Mouse (Mus musculus) left cerebral cortex, adult 8-10 months (tissue): Measurements from ENCODE around the gene Prss48. TPM values are rescaled to one million over a fixed set of nuclear protein-coding genes. Genes with fewer than 3 reads are reported as not detected.
"Not testable (repeated sequence)": the region's sequence is repeated elsewhere in the genome, so short reads cannot be mapped to it uniquely, and the experiment has no call there.

Experiments
- DNase-seq, 2 experiments: peaks; one replicate each; pipeline ENCODE4 v3.0.0; 2022; ENCODE audit warnings: low spot score in 2 of 2
- total RNA-seq, 4 experiments: library from RNA; stranded (reverse); gene quantifications; 2 replicates each; pipeline ENCODE4 v1.2.4; 2022

Prss48 gene
- total RNA-seq, 4 experiments from 2014 or later, result not detected

DNA sequence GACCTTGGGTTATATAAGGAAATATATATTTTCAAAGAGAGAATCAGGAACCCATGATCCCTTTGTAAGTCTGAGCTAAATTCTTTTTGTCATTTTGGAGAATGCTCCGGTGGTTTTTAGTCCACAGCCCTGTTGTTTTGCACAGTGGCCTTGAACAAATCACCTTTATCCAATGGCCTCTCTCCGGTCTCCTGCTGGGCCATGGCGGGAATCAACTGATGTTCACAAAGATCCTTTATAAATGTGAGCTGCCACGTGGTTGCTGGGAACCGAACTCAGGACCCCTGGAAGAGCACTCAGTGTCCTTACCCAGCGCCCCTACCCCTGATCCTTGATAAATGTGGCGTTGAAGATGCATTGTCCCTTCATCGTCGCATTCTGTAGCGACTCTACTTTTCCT is 2.5 kb upstream of the Prss48 start:
- no peak for DNase-seq

DNA sequence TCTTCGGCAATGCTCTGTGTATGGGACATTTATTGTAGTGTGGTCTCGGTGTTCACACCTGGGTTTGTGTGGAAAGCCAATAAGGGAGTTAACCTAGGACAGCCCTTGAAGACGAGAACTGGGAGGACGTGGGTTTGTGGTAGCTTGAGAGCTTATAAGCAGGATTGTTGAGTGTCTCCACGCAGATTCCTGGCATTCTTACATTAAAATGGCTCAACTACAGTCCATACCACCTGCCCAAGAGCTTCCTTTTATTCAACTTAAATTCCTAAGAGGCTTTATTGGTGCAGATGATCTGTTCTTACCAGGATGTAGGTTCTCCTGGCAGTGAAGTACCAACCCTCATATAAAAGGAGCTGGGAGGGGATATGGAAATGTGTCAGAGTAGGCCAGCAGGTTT is 649 bp upstream of the Prss48 start:
- DNase-seq, result no peak

DNA sequence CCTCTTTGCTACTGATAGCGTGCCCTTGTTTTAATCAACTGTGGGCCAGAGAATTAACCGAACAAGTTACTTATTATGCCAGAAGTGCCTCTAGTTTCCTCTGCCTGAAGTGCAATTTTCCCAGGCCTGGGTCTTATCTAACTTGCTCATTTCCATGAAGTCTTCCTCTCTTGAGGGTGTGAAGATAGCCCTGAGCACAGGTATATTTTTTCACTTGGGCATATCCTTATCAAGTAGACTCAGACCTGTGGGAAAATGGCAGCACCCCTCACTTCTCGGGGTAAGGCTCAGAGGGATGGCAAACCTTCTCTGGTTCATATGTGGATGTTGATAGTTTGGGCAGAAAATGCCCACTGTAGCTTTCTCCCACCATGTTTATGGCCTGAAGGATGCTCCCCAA is 1.0 kb downstream of the Prss48 start:
- DNase-seq, result no peak

DNA sequence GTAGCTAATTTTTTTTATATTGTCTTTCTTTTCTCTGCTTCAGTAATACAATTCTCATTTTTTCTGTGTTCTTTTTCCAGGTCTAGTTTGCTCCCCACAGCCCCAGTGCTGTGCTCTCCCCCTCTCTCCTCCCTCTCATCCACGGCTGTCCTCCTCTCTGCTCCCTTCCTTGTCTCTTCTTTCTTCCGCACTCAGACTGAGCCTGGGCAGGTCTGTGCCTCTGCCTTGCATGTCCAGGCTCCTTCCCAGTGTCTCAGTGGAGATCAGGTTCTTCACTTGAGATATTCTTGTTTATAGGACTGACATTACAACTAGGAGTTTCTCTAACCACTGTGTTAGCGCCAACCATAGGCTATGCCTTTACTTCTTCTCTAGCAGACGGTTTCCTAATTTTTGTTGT is 7.6 kb downstream of the Prss48 start:
- DNase-seq, result no peak

DNA sequence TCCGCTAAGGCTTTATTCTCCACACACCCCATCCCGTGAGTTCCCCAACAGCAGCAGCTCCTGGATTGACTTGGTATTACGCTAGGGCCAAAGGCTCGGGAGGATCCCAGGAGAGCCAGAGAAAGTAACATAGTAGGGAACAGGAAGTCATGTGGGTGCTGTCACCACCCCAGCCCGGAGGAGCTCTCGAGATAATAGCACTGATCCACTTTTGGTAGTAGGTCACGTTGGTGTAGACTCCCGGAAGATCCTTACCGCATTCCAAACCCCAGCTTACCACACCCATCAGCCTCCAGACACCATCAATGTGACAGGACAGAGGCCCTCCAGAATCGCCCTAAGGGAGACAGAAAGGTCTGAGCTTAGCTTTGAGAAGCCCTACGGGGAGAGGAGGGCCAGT is 8.5 kb downstream of the Prss48 start:
- no peak for DNase-seq

DNA sequence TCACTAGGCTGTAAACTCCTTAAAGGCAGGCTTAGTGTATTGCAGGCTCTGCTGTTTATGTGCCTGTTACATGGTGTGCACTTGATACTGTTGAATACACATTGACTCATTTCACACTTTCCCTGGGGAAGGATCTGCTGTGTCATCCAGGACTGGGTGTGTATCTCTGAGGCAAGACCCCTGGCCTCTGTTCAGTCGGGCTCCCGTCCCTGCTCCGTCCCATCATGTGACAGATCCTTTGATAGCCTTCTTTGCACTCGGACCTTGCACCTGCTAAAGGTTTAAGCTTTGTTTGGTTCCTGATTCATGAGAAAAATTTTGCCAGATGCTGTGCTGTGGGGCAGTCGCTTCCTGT is 10.5 kb downstream of the Prss48 start:
- DNase-seq, result no peak

DNA sequence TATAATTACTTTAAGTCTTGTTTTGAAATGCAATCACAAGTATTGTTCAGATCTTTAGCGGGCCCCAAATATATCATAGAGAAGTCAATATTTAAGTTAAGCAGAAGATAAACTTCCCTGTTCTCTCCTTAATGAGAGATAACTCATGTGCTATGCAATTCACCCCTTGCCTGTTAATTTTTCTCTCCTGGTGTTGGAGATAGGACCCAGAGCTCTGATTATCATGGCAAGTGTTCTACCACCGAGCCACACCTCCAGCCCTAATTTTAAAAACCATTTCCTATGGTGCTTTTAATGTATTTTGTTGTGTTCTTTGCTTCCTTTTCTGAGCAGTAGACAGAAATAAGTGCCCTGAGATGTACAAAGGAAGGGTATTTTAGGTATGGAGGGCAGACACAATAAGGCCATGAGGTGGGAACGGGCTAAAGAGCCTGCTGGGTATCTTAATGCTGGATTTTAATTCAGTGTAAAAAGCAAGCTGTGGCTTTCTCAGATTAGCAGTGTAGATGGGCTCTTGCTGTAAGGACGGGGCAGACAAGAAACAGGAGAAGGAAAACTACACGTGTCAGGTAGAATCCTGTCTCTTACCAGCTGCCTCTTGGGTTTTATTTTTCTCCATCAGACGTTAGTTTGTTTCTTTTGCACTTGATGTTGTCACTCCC is 11.0 kb downstream of the Prss48 start:
- DNase-seq, result no peak

DNA sequence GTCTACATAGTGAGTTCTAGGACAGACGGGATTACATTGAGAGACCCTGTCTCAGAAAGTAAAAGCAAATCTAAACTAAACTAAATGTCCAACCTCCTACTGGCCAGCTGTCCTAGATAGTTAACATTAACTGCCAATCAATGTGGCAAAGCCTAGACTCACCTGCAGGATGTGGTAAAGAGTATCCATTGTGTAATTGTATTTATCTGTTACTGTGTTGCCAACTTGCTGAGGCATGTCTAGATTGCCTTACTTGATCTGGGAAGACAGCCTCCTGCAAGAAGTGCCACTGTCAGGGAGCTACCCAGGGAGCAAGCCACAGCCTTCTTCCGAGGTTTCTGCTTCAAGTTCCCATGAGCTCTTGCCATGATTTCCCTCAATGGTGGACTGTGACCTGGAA is 15.1 kb downstream of the Prss48 start:
- DNase-seq, result no peak

DNA sequence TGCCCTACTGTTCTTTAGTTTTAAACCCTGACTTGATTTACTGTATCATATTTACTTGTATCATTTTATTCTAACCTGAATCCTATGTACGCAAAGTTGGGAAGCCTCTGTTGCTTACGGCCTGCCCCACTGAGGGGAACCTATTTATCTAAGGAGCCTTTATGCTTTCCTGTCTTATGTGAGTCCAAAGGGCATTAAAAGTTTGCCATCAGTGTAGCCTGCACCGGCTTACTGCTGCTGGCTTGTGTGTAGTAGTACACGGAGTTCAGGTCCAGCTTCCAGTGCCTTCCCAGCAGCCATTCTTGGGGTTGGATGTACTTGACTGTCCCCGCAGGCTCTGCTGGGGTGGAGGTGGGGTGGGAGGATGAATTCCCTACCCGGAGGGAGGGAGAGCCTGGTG is 17.8 kb downstream of the Prss48 start:
- DNase-seq, result no peak

DNA sequence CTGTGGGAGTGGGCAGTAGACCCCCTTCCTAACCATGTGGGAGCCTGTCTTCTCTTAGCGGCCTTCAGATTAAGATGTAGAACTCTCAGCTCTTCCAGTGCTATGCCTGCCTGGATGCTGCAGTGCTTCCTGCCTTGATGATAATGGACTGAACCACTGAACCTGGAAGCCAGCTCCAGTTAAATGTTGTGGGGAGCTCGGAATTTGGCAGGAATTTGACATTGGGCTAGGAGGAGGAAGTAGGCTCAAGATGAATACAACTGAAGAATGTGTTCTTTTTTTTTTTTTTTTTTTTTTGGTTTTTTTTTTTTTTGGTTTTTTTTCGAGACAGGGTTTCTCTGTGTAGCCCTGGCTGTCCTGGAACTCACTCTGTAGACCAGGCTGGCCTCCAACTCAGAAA is 20.5 kb downstream of the Prss48 start:
- not testable (repeated sequence) for DNase-seq

DNA sequence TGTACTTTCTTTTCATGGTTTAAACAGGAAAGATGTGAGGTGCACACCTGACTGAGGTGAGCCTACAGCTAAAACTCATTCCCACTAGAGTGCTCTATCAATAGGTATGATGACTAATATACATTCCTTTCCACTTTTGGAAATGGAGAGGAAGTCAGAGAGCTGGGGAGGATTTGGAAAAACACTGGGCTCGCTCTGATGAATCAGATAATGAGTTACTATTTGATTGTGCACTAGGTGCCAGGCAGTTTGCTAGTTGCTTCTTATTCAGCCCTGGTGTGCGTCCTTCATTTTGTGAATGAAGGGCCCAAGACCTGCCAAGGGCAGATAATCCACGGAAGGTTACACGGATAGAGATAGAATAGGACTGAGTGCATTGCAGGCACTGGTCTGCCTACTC is 22.3 kb downstream of the Prss48 start:
- DNase-seq, result no peak

DNA sequence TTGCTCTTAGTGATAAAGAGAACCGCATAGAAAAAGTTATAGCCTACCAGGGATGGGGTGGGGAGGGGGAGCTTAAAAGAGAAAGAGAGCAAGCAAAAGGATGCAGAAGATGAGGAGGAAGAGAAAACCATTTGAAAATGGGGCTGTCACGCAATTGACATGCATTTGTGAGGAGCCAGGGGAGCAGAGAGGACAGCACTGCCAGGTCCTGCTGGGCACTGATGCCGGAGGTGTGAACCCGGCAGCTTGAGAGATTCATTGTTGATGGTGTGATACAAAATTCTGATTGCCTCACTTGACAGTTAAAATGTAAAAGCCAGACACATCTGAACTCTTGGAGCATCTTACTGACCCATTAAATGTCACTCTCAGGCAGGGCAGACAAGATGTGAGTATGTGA is 27.8 kb downstream of the Prss48 start:
- DNase-seq, result no peak

DNA sequence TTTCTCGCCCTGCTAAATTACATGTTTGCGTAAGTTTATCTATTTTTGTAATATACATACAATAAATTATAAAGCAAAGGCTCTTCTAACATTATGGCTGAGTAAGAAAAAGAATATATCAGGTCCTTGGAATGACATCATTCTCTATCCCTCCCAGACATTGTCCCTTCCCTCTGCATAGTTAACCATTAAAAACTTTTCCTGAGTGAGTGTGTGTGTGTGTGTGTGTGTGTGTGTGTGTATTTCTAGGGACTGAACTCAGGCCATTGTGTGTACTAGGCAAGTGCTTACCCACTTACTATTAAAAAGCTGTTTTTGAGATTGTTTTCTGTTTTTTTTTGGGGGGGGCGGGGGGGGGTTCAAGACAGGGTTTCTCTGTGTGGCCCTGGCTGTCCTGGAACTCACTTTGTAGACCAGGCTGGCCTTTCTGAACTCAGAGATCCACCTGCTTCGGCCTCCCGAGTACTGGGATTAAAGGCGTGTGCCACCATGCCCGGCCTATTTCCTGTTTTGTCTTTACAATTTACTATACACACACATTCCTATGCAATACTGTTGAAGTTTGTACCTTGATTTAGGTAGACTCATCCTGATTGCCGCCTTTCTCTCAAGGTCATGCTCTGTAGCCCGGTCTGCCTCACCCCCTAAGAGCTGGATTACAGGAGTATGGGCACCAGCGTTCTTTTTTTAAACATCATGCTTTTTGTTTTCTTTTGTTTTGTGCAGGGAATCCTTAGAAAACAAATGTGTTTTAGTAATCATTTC is 28.7 kb downstream of the Prss48 start:
- DNase-seq, result no peak

DNA sequence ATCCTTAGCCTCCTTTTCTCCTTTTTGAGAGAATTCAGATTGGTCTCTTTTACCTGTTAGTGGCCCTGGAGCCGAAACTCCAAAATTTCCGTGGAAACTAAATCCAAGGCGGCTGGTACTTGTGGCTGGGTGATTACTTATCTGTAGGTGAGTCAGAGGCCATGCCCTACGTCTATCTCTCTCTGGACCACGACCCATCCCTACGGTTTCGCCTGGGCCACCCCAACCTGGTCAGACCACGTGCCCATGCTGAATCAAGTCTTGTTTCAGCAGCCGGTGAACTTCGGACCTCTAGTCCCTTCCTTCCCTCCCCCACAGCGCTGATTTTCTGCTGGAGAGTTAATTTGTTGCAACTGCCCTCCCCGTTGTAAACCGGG is 30.7 kb downstream of the Prss48 start:
- peak in 1 of 2 experiments; percentile 3 for DNase-seq

DNA sequence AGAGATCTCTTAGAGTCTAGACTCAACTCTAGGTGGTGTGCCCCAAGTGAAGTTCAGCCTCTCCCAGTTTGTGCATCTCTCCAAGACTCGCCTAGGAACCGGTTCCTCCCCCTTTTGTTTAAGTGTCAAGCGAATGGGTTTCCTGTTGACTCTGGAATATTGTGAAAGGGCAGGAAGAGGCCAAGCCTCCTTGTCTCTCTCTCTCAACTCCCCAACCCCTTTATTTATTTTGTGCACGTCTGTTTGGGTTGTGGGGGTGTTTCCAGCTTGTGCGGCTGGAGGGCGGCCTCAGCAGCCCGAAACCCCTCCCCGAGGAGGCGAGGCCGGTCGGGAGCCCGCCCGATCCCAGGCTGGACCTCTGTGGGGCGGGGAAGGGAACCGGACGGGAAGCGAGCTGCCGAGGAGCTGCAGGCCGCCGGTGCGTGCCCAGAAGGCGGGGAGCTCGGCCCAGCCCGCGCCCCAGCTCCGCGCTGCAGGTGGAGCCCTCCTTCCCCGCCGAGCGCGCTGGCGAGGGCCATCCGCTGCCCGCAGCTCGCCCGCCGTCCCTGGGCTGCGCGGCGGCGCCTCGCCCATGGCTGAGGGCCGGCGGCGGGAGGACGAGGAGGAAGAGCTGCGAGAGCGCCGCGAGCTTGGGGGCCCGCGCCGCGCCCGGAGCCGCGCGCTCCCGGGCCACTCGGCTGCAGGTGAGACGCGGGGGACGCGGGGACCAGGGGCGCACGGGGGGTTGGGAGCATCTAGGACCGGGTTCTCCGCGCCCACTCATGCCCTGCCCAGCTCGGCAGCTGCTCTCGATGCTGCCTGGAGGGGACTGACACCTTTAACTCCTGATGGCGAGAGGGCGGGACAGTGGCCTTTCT is 31.3 kb downstream of the Prss48 start, which contains the start of gene Sh3d19:
Gene Sh3d19 (plus strand): TSS at position 368 of the 857 bp plus-strand sequence.
- peak; percentile 36 to 40 for DNase-seq

DNA sequence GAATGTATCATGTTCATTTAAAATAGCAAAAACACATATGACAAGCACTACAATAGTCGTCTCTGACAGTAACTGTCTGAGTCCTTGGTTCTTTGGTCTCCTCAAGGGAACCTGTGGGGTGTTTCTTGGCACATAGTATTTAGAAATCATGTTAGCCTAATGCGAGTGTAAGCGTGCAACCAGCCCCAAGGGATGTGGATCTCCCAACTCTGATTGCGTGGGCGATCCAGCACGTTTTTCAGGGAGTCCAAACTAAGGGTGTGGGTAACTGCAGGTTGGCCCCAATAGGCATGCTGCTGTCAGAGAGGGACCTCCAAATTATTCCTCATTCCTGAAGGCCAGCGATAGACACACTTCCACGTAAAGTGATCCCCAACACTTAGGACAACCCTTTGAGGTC is 33.3 kb downstream of the Prss48 start:
- DNase-seq, result no peak

DNA sequence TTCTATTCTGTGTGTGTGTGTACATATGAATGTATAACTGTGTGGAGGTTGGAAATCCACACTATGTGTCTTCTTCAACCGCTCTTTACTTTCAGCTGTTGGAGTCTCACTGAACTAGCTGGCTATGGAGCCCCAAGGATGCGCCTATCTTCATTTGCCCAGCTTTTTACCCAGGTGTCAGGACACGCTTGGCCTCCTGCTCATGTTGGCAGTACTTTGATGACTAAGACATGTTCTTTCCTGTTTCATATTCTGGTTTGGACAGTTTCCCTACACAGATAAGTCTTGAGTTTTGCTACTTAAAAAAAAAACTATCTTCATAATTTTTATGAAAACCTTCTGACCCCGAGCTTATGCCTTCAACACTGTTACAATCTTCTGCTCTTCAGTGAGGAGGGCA is 36.8 kb downstream of the Prss48 start:
- no peak for DNase-seq

DNA sequence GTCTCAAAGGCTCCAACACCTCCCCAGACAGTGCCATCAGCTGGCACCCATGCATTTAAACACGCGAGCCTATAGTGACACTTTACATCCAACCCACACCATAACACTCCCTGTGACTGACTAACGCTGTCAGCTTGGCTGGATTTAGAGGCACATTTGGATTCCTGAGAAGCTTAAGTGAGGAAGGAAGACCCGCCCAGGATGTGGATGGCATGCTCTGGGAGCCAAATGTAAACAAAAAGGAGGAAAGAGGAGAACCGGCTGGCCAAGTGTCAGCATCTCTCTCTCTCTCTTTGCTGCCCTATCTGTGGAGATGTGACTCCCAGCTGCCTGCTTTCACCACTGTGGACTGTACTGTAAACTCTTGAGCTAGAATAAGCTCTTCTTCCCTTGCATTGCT is 41.2 kb downstream of the Prss48 start:
- DNase-seq, result peak in 1 of 2 experiments; percentile 15

DNA sequence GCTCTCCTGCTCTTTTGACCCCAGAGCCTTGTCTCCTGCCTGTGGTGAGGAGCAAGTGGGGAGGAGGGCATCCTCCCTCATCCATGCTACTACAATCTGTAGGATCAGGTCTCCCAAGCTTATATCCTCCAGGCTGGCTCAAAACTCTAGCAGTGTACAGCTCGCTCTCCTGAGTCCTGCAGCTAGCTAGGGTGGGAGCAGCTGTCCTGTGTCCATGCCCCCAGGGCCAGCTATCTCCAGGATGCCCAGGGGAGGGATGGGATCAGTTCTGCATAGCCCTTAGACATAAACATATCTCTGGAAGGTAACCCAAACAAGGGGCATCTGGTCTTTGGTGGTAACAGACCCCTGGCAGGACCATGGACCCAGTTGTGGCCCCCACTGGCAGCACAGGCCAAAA is 42.6 kb downstream of the Prss48 start:
- no peak for DNase-seq

DNA sequence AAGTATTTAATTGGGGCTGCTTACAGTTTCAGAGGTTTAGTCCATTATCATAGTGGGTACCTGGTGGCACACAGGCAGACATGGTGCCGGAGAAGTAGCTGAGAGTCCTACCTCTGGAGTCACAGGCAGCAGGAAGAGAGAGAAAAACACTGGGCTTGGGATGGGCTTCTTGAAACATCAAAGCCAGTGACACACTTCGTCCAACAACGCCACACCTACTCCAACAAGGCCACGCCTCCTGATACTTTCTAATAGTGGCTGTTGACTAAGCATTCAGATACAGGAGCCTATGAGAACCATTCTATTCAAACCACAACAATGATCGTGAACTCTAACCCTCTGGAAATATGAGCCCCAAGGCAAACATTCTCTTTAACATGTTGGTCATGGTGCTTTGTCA is 46.6 kb downstream of the Prss48 start:
- no peak for DNase-seq

DNA sequence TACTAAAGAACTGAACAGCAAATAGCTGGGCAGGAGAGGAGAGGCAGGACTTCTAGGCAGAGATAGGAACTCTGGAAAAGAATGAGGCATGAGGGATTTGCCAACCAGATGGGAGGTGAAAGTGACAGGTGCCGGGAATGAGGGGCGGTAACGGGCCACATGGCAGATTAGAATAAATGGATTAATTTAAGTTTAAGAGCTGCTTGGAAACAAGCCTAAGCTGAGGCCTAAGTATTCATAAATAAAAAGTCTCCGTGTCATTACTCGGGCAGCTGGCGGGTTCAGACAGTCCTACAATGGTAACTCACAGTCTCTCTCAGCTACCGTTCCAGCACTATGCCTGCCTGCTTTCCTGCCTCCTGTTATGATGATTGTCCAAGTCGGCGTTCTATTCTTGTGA is 47.0 kb downstream of the Prss48 start:
- no peak for DNase-seq

DNA sequence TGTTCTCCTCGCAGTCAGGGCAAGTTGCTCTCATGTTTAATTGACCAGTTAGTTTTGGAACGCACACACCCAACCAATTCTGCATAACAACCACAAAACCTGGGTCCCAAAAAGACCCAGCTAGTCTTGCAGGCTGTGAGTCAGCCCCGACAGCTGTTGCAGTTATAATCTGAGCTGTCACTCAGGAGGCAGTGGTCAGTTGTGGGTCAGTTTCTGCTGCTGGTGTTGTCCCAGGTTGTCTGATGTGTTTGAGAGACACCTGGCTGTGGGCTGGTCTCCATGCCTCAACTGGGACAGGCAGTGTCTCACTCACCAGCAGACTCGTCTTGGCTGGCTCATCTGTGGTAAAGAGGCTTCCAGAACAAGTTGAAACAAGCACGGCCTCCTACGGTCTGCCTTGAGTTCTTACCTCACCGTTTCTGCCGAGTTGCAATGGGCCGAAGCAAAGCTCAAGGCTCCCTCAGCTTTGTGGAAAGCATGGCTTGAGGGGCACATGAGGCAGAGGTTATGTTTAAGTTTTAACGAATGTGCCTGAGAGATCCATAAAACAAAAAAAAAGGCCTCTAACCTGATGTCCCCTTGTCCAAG is 49.5 kb downstream of the Prss48 start:
- no peak for DNase-seq
